Mouse (Mus musculus) thymus, postnatal 4 days (tissue): ENCODE results near the gene Rpl36.
A peak's percentile ranks its signal among the peaks of the same experiment; 100 is the strongest.
"Not testable (repeated sequence)": the region's sequence is repeated elsewhere in the genome, so short reads cannot be mapped to it uniquely, and the experiment has no call there.

Experiments
- DNase-seq: peaks from one replicate; pipeline ENCODE4 v3.0.0; 2021

Gene Rpl36

DNA sequence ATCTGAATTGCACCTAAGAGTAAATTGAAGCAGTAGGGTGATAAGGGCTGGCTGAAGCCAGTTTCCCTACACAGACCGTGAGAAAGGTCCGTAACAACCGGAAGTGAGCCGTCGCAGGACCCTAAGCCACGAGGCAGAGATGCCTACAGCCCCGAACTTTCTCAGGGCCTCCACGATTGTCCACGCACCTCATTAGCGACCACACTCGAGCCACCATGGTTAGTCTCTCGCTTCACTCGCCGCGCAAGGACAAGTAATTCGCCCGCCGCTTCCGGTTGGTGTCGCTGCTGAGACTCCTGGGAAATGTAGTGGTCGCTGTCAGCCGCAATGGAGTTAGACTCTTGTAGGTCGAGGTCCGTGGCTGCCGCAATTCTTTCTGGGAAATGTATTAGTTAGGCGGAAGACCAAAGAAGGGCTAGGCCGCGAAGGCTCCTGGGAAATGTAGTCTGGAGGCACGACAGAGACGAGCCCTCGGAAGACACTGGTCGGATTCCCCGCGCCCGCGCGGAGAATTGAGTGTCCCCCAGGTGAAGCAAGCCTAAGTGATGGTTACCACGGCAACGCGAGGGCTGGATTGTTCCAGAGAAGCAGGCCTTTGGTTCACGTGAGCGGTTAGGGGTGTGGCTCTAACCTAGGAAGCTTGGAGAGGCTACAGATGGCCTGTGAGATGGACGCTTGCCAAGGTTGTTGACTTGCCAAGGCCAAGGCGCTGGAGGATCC is 3.6 kb upstream of the Rpl36 start, which contains the start of gene 2410015M20Rik:
Gene 2410015M20Rik, minus strand, starts transcription at position 320 of the 720 bp plus-strand sequence.
- DNase-seq: peak; percentile 93

DNA sequence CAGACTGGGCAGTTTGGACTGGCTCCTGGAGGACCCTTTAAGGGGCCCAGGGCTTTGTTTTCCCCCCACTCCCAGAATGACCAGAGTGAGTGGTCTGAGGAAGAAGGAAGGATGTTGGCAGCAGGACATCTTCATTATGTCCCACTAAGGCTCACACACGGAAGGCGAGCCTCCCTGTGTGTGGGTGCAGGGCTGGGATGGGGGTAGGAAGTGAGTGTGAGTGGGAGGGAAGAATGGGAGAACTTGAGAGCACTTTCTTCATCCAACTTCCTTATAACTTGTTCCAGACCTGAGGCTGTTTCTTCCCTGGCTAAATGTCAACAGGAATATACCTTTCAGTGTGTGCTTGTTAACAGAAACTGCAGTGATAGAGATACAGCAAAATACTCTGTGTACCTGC is 1.9 kb upstream of the Rpl36 start:
- no peak for DNase-seq

DNA sequence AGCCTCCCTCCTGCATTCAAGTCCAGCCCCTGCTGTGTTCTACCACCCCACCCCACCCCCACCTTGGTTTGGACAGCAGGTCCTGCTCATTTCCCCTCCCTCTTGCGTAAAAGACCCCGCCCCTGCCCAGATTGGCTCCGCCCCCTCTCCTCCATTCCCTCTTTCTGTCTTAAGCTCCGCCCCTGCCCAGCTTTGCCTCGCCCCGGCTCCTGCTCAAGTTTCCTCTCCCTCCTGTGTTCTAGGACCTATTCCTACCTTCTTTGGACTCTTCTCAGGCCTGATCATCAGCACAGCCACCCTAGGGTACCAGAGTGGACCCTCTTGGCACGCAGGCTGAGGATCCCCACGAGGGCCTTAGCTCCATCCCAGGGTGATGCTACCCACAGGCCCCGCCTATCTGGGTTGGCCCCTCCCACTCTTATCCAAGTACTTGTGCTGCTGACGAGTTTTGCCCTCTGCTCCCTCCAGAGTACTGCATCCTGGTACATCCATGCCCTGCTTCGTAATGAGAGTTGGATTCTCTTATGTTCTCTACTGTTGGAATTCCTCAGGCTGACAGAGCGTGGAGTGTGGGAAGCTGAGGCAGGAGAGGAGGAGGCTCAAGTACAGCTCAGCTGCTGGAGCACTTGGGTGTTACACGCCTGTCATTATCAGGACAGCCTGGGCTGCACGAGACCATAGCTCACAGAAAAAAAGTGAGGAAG is 1.2 kb upstream of the Rpl36 start:
- peak; percentile 63 for DNase-seq

DNA sequence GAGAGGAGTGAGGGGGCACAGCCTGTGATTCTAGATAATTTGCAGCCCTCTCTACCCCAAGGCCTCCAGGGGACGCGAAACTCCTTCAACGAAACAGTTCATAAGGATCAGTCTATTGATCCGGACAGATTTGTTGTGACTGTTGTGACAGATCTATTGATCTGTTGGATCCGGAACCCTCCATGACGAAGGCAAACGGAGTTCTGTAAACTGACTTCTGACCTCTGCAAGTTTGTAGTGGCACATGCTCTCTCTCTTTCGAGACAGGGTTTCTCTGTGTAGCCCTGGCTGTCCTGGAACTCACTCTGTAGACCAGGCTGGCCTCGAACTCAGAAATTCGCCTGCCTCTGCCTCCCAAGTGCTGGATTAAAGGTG is 664 bp upstream of the Rpl36 start:
- not testable (repeated sequence) for DNase-seq

DNA sequence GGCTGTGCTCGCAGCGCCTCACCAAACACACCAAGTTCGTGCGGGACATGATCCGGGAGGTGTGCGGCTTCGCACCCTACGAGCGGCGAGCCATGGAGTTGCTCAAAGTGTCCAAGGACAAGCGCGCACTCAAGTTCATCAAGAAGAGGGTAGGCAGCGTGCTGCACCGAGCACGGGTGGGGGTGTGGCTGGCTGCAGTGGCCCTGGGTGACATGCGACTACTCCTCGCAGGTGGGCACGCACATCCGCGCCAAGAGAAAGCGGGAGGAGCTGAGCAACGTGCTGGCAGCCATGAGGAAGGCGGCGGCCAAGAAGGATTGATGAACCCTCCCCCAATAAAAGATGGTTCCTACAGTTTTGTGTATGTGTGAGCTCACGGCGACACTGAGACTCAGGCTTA is 677 bp downstream of the Rpl36 start:
- DNase-seq: peak; percentile 62

DNA sequence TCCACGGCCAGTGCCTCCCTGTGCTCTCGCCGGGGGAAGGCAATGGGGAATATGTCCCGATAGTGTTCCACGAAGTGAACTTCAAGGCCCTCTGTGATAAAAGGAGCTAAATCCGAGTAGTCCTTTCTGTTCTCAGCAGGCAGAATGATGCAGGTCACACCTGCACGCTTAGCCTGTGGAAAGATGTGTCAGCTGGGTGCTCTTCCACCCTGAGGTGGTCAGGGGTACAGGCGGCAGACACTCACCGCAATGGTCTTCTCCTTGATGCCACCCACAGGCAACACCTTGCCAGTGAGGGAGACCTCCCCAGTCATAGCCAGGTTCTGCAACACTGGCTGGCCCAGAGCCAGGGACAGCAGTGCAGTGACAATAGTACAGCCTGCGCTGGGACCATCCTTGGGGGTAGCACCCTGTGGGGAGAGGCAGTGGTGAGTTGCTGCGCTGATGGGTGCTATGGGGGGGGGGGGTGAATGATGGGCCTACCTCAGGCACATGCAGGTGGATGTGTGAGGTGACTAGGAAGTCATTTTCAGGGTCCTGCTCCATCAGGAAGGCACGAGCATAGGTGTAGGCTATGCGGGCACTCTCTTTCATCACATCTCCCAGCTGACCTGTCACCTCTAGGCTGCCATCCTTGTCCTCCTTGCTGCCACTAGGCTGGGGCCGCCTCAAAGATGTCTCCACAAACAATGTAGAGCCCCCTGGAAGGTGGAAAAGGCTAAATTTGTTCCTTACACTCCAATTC is 1.3 kb downstream of the Rpl36 start:
- no peak for DNase-seq

DNA sequence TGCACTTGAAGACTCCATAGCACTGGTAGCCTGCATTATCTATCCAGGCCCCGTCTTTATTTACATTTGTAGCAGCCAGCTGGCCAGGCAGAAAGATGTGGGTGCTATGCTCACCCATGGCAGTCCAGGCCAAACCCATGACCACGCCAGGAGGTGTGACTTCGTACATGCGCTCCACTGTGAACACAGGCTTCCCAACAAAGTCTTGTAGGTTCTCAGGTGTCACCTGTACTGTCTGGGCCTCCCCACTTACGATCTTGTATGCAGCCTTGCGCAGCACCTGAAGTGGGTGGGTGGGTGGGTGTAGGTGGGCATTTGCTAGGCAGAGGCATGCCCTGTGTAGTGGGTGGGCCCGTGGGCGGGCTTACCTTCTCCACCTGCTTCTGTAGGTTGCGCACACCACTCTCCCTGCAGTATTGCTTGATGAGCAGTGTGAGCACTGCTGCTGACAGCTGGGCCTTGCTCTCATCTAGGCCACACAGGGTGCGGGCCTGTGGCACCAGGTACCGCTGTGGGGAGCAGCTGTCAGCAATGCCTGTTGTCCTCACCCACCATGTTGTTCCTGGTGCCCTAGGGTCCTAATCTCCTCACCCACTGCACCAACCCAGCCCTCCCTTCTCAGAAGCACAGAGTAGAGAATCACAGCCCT is 2.0 kb downstream of the Rpl36 start:
- no peak for DNase-seq

DNA sequence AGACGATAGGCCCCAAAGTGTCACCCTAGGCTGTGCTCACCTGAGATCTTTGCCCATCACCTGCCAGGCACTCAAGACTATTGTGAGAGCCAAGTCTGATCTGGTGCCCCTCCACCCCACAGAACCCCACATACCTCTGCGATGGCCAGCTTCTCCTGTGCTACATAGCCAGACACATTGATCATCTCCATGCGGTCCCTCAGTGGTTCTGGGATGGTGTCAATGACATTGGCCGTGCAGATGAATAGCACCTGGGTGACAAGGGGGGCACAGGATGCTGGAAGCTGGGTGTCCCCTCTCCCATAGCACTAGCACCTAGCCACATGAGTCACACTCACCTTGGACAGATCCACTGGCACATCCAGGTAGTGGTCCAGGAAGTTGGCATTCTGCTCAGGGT is 2.6 kb downstream of the Rpl36 start:
- no peak for DNase-seq

DNA sequence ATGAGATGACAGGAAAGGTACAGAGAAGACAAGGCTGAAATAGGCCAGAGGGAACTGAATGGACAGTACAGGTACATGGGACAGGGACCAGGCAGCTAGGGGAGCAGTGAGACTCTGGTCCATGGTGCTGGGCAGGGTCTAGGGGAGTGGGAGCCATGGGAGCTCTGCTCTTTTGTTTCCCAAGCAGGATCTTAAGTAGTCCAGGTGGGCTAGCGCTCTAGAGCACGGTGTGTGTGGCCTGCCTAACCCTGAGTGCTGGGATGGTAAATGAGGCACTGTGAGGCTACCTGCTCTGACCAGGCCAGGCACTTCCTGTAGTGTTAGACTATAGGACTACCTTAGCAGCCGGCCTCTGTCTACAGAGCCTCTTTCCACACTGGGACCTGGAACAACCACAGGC is 3.5 kb downstream of the Rpl36 start:
- DNase-seq: no peak

DNA sequence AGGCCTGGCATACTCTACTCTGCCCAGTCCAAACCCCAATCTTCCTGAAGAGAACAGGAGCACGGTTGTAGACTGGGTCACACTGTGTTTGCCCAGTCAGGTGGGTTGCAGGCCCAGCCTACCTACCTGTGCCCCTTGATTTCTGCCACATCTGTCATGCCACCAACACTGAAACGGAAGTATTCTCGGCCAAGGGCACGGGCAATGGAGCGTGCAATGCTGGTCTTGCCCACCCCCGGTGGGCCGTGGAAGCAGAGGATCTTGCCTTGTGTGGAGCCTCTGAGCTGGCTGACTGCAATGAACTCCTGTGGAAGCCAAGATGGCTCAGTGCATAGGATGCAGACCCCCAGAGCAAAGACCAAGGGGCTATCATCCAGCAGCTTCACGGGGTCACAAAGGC is 4.4 kb downstream of the Rpl36 start:
- DNase-seq: no peak

DNA sequence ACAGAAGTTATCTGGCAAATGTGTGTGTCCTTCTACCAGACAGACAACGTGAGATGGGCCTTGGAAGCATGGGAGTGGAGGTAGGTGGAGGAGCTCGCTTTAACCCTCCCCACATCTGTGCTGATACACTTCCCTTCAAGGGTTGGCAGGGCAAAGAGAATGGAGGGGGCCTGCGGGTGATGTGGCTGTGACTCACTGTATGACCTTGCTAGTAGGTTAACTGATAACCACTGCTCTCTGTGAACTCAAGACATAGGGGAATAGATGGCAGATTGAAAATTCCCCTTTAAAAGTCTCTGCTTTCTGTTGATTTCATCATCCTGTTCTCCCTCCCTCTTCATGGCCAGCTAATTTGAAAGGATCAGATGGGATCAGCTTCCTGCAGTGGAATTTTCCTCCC is 12.3 kb downstream of the Rpl36 start:
- DNase-seq: no peak

DNA sequence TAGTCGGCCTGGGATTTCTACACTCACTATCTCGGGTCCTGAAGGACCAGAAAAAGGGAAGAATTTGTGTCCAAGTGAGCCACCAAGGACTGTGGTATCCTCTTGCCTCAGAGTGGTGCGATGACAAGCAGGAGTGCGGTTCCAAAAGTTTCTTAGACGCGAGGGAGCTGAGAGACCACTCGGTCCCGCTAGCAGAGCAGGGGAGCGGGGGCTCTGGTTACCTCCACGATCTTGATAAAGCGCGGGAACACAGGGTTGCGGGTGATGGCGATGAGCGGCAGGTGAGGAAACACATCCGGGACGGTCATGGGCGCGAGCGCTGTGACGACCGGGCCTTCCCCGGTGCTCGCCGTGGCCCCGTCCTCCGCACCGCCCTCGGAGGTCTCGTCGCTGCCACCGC is 13.0 kb downstream of the Rpl36 start:
- no peak for DNase-seq

DNA sequence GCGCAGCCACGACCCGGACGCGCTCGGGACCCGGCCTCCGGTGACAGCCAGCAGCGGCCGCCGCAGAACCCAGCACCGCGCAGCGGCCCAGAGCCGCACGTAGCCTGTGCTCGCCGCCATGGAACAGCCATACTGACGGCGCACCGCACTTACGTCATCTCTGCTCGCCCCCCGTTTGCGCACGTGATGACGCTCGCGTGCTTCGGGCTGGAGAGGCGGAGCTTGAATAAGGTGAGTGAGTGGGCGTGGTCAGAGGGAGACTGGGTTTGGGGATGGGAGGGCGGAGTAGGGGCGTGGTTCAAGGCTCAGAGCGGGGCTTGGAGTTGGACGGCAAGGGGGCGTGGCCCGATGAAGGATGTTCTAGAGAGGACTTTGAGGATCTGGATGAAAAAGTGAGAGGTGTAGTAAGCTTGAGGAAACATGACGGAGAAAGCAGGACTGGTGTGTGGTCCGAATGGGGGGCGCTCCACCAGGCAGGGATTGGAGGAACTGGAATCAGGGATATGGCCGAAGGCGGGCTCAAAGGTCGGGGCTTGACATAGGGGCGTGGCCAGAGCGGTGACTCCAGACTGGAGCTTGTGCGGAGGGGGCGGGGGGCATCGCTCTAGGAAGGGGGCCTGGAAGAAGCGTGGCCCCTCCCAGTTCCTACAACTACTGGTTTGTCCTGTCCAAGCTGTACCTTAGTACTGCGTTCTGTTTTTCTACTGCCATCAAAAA is 13.7 kb downstream of the Rpl36 start, which contains the start of gene Lonp1:
Gene Lonp1, minus strand, starts transcription at position 134 of the 717 bp plus-strand sequence.
- peak; percentile 98 for DNase-seq

DNA sequence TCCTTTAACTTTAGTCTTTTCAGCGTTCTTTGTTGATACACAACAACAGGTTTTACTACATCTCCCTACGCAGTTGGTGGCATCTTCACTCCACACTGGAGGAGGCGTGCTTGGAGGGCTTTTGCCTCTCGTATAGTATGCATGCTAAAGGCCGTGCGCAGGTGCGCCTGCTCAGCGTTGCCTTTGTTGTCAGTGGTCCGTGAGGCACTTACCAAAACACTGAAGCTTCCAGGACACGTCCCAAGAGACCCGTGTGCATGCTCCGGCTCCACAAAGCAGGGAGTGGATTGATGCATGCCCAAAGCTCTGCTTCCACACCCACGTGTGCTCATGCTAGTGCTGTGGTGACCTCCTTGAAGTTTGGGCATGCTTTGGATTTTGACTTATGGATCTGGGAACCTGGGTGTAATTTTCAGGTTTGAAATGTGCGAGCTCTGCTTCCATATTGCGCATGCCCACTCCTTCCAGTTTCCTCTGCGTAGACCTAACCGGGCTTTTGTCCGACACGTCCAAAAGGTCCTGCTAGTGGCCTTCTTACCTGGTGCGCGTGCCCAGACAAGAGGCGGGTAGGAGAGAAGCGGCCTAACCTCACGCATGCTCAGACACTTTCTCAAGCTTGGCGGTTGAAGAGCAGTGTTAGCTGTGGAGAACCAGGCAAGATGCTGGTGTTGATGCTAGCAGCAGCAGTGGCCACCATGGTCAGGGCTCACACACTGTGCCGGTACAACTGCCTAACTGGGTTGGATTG is 14.5 kb downstream of the Rpl36 start, which contains the start of gene Catsperd:
Gene Catsperd, plus strand, starts transcription at position 614 of the 748 bp plus-strand sequence.
- DNase-seq: no peak

DNA sequence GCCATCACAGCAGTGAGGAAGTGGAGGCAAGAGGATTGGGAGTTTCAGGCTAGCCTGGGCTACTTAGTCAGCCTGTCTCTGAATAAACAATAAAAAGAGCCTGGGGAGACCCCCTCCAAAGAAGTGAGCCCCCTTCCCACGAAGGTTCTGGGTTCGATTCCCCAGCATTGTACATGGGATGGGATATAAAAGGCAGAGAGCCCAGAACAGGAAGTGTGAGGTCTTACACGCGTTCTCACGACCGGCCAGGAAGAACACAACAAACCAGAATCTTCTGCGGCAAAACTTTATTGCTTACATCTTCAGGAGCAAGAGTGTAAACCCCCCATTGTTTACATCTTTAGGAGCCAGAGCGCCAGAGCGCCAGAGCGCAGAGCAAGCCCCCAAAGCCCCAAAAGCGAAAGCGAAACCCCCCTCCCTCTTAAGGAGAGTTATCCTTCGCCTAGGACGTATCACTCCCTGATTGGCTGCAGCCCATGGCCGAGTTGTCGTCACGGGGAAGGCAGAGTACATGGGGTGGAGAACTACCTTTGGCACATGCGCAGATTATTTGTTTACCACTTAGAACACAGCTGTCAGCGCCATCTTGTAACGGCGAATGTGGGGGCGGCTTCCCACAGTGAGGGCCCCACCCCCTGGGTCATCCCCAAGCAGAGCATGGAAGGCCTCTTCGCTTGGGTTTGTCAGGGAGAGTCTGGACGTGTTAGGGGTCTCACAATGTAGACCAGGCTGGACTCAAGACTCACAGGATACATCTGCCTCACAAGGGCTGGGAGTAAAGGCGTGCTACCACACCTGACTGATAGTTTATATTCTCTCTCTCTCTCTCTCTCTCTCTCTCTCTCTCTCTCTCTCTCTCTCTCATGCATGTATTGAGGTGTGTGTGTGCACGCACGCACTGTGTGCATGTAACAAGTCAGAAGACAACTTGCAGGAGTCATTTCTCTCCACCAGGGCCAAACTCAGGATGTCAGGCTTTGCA is 16.9 kb downstream of the Rpl36 start:
- not testable (repeated sequence) for DNase-seq

DNA sequence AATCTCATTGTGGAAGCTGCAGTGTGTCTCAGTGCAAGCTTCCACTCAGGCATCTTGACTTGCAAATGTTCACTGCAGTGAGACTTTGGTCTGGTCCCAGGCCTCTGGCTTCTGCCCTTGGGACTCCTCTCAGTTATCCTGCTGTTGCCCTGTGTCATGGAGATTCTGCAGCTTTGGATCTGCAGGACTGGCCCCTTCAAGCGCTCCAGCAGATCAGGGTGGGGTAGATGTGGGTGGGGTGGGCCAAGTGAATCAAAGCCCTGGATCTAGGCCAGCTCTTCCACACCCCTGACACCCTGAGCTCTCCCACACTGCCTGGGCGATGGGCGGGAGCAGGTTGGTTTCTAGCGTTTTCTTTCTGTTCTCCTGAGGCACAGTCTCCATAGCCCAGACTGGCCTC is 18.6 kb downstream of the Rpl36 start:
- DNase-seq: no peak

DNA sequence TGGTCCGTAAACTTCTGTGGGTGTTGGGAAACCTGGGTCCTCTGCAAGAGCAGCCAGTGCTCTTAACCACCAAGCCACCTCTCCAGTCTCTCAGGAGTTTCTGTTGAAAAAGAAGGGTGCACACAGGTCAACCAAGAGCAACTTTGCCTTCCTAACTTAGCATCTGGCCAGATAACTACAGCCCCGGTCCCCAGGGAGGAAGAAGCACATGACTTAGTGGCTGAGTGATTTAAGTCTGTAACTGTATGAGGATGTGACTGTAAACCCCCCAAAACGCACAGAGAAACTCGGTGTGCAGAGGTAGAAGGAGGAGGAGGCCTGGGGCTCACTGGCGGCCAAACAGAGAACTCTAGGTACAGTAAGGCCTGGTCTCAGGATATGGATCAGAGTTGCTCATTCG is 20.8 kb downstream of the Rpl36 start:
- DNase-seq: no peak

DNA sequence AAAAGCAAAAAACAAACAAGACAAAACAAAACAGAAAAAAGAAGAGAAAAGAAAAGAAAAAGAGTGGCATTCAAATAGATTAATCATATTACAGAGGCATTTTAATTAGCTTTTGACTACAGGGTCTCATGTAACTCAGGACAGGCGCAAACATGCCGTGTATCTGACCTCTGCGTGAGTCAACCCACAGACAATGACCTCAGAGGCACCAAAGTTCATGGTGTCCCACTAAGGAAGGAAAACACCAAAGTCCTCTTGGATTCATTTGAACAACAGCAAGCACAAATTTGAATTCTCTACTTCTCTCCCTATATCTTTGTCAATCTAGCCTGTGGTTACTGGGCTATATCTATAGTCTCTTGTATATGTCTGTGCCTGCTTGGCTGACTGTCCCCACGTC is 30.0 kb downstream of the Rpl36 start:
- no peak for DNase-seq

DNA sequence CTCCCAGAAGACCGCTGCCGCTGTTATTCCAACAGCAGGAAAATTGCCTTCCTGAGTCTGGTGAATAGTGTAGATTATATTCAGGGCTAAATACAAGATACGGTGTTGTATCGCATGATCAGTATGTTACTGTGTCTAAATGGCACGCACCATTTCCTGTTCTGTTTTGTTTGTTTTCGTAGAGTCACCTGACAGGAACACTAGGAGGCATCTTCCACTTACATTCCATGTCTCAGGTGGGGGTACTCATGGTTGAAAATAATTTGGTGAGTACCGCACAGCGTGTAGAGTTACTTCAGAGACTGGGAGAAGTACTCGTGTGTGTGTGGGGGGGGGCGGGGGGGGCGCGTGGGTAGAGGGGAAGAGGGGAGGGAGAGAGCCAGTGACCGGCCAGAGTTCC is 34.3 kb downstream of the Rpl36 start:
- DNase-seq: no peak

DNA sequence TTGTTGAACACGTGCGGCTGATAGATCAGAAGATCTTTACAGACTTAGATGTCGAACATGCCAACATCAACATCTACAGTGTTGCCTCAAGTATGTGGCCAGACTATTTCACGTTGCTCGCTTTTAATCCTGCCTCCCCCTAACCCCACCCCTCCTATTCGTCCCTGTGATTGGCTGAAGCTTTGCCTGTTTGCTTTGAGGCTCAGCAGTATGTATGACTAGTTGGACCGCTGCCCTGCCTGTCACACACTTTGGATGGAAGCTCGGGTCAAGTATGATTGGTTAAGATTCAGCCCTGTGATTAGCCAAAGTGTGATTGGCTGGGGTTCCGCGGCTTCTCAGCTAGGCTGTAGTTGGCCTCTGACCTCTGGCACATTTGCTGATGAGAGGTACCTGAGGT is 38.6 kb downstream of the Rpl36 start:
- no peak for DNase-seq

DNA sequence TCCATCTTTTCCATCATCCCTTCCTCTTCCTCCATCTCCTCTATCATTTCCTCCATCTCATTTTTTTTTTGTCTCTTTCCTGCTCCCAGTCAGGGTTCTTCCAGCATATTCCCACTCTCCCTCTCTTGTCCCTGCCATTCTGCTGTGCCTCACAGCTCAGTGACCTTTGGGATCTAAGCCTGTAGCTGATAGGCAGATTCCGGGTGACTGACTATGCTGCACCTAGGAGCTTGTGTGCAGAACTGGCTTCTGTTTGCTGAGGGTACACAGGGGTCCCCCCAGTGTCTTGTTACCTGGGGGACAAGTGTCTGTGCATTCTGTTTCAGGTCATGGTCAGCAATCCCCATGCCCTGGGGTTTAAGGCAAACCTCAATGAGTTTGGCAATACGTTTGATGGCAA is 41.6 kb downstream of the Rpl36 start:
- no peak for DNase-seq
